Mouse (Mus musculus) kidney, embryonic 14.5 days (tissue): ENCODE measurements at regions not wholly inside any gene's neighbourhood (a gene's known extent, or its start where the extent isn't known, plus 50 kb on each side); places are given as distances from the start of the nearest gene placed in this dataset.

ENCODE experiments used
- ATAC-seq: fragments of 200-750 bp; cut with Nextera tagmentation; 2 replicates; pipeline ENCODE4 v1.8.0; 2017; ENCODE audit warnings: moderate number of reproducible peaks, mild to moderate bottlenecking, moderate TSS enrichment, moderate library complexity; ENCODE audit not compliant: low FRiP score, low TSS enrichment
- H3K27ac ChIP-seq: fragments of 300-500 bp; sonication (generic); 2 replicates; pipeline ENCODE4 v1.5.1; 2014; ENCODE audit warnings: low read depth, mild to moderate bottlenecking, low read length, moderate library complexity, mixed read lengths
- H3K27me3 ChIP-seq: fragments of 300-500 bp; sonication (generic); 2 replicates; pipeline ENCODE4 v1.6.1; 2014; ENCODE audit warnings: mild to moderate bottlenecking, low read length; ENCODE audit not compliant: control insufficient read depth, insufficient read depth
- H3K36me3 ChIP-seq: fragments of 300-500 bp; sonication (generic); 2 replicates; pipeline ENCODE4 v1.6.1; 2014; ENCODE audit warnings: low read length, mixed read lengths; ENCODE audit not compliant: control insufficient read depth, insufficient read depth
- H3K4me1 ChIP-seq: fragments of 300-500 bp; sonication (generic); 2 replicates; pipeline ENCODE4 v1.6.1; 2014; ENCODE audit warnings: low read length, mixed read lengths; ENCODE audit not compliant: control insufficient read depth, insufficient read depth
- H3K4me2 ChIP-seq: fragments of 300-500 bp; sonication (generic); replicated peaks from 2 replicates; pipeline ENCODE4 v1.6.1; 2014; ENCODE audit warnings: low read depth, mild to moderate bottlenecking, low read length
- H3K4me3 ChIP-seq: fragments of 300-500 bp; sonication (generic); 2 replicates; pipeline ENCODE4 v1.5.1; 2014; ENCODE audit warnings: mild to moderate bottlenecking, low read length
- H3K9ac ChIP-seq: fragments of 300-500 bp; sonication (generic); 2 replicates; pipeline ENCODE4 v1.6.1; 2014; ENCODE audit warnings: low read depth, mild to moderate bottlenecking, low read length, moderate library complexity
- H3K9me3 ChIP-seq: fragments of 300-500 bp; sonication (generic); 2 replicates; pipeline ENCODE4 v1.6.1; 2016; ENCODE audit warnings: low read length; ENCODE audit not compliant: control insufficient read depth
- WGBS: fragments of 180-500 bp; shearing (Covaris S2); extraction: QIAGEN DNeasy Blood & Tissue Kit; methylation state at CpG from one replicate; pipeline ENCODE4 v1.1.7; 2014; 5-methylcytosine and 5-hydroxymethylcytosine counted together

- Histone ChIP-seq H3K4me3 (no peak overlapping the region), H3K4me2 (no peak overlapping the region), H3K9ac (no peak overlapping the region), H3K27ac (no peak overlapping the region), H3K27me3 (no peaks in the 10 kb centered on the region), H3K36me3 (no peaks in the 10 kb centered on the region), H3K4me1 (no peaks in the 10 kb centered on the region), H3K9me3 (no peaks in the 10 kb centered on the region)
- no peak for ATAC-seq
- 100% methylated on average over 1 of the region's 1 CpGs for WGBS
Observed at GRCm38 (mm10) chr2:101139931-101140330, 484.6 kb upstream of the Rag2 start.

DNA sequence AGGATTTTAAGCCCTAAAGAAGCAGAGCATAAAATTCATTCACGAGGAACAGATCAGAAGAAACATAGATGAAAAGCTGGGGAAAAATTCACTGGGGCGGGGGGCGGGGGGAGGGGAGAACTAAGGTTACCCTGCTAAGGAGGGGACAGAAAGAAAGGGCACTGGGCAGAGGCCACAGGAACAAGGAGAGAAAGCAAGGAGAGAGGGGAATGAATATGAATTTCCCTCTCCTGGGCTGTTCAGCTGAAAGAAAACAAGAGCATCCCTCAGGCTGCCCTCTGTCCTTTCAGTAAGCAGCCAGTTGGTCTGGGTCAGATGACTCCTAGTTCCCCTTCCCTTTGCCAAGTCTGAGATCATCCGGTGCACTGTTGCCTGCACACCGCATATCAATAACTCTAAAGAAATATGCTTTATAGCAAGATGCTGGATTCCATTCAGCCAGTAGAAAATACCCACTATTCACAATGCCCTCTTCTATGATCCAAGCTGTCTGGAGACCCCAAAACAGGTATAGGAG lies 467.7 kb upstream of the Rag2 start:
- H3K36me3 ChIP-seq: no peaks in the 10 kb centered on the region
- 67% methylated on average over 5 of the region's 5 CpGs for WGBS
- ATAC-seq: no peak
- no peak overlapping the region for H3K9ac ChIP-seq
- H3K4me1 ChIP-seq: no peaks in the 10 kb centered on the region
- no peaks in the 10 kb centered on the region for H3K27me3 ChIP-seq
- no peak overlapping the region for H3K27ac ChIP-seq
- no peak overlapping the region for H3K4me2 ChIP-seq
- H3K9me3 ChIP-seq: no peaks in the 10 kb centered on the region
- H3K4me3 ChIP-seq: no peak overlapping the region

- Histone ChIP-seq H3K4me2 (no peak overlapping the region), H3K27ac (no peak overlapping the region), H3K36me3 (no peaks in the 10 kb centered on the region), H3K27me3 (no peaks in the 10 kb centered on the region), H3K9me3 (no peaks in the 10 kb centered on the region), H3K4me1 (no peaks in the 10 kb centered on the region), H3K4me3 (no peak overlapping the region), H3K9ac (no peak overlapping the region)
- 13% methylated on average over 4 of the region's 4 CpGs for WGBS
- no peak for ATAC-seq
Observed at GRCm38 (mm10) chr2:101159276-101159675, 465.2 kb upstream of the Rag2 start.

- H3K4me3 ChIP-seq: no peak overlapping the region
- no peaks in the 10 kb centered on the region for H3K9me3 ChIP-seq
- no peaks in the 10 kb centered on the region for H3K4me1 ChIP-seq
- 81% methylated on average over 6 of the region's 6 CpGs for WGBS
- H3K36me3 ChIP-seq: no peaks in the 10 kb centered on the region
- ATAC-seq: no peak
- H3K27ac ChIP-seq: no peak overlapping the region
- H3K4me2 ChIP-seq: no peak overlapping the region
- no peaks in the 10 kb centered on the region for H3K27me3 ChIP-seq
- no peak overlapping the region for H3K9ac ChIP-seq
Observed at GRCm38 (mm10) chr2:101165942-101166341, 458.6 kb upstream of the Rag2 start.

DNA sequence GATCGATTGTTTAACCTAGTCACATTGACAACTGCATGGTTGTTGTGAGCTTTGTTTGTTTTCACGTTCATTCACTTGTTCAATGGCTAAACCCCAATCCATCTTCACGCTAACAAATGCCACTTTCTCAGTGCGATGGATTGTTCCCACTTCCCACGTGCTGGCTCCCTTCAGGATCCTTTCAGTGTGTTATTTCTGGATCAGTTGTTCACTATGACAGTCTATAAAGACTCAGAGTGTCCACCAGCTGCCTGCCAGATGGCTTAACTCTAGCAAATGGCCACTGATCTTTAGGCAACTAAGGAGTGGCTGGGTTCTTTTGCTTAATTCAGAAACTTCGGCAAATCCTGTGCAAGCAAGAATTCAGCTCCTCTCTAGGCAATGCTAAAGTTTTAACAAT lies 451.7 kb upstream of the Rag2 start:
- Histone ChIP-seq H3K27ac (no peak overlapping the region), H3K9me3 (no peaks in the 10 kb centered on the region), H3K4me3 (no peak overlapping the region), H3K36me3 (no peaks in the 10 kb centered on the region), H3K27me3 (no peaks in the 10 kb centered on the region), H3K9ac (no peak overlapping the region), H3K4me2 (no peak overlapping the region), H3K4me1 (no peaks in the 10 kb centered on the region)
- ATAC-seq: peak; percentile 75; the same call in 1 of the 2 replicates
- 20% methylated on average over 6 of the region's 6 CpGs for WGBS

DNA sequence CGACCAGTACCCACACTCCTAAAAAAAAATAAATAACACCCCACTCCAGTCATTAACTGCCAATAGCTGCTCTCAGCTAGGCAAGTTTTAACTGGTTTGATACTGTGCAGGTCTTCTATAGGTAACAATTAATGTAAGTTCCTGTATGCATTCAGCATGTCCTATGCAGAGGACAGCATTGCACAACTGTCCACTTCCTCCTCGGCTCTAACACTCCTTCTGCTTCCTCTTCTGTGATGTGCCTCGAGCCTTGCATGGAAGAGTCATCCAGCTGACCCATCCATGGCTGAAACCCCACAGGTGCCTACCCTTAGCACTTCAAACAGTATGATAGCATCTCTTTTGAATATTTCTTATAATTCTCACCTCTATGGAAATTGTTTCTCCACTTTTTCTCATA lies 449.4 kb upstream of the Rag2 start:
- WGBS: 87% methylated on average over 3 of the region's 3 CpGs

DNA sequence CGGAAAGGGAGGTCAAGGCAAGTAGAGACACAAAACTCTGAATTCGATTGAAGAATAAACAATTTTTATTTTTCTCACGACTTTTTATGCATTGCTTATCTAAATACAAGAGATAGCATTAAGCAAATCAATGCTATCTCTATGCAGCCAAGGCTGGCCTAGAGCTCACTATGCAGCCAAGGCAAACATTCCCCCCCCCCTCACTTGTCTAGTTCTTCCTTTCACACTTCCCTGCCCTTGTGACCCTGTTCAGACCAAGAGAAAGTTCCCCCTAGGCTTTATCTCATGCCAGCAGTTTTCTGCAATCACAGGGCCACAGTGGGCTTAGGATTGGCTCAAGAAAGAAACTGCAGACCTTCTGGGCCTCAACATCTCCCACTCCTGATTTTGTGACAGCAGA lies 417.9 kb upstream of the Rag2 start:
- no peak overlapping the region for H3K9ac ChIP-seq
- H3K4me3 ChIP-seq: no peak overlapping the region
- H3K27ac ChIP-seq: no peak overlapping the region
- no peak for ATAC-seq
- 70% methylated on average over 3 of the region's 3 CpGs for WGBS
- no peaks in the 10 kb centered on the region for H3K27me3 ChIP-seq
- no peaks in the 10 kb centered on the region for H3K9me3 ChIP-seq
- no peaks in the 10 kb centered on the region for H3K4me1 ChIP-seq
- no peaks in the 10 kb centered on the region for H3K36me3 ChIP-seq
- H3K4me2 ChIP-seq: no peak overlapping the region

More for the DNA sequence above, 449.4 kb upstream of the Rag2 start:
- Histone ChIP-seq H3K9ac (no peak overlapping the region), H3K27ac (no peak overlapping the region), H3K36me3 (no peaks in the 10 kb centered on the region), H3K4me2 (no peak overlapping the region), H3K4me1 (no peaks in the 10 kb centered on the region), H3K9me3 (no peaks in the 10 kb centered on the region), H3K4me3 (no peak overlapping the region), H3K27me3 (no peaks in the 10 kb centered on the region)
- ATAC-seq: no peak

GRCm38 (mm10) chr2:101209136-101209535 lies 415.4 kb upstream of the Rag2 start:
- Histone ChIP-seq H3K9me3 (no peaks in the 10 kb centered on the region), H3K27me3 (no peaks in the 10 kb centered on the region), H3K4me2 (no peak overlapping the region), H3K9ac (no peak overlapping the region), H3K4me1 (no peaks in the 10 kb centered on the region), H3K4me3 (no peak overlapping the region), H3K27ac (no peak overlapping the region), H3K36me3 (no peaks in the 10 kb centered on the region)
- WGBS: 90% methylated on average over 4 of the region's 4 CpGs
- no peak for ATAC-seq

GRCm38 (mm10) chr2:101220759-101221158 lies 403.8 kb upstream of the Rag2 start:
- no peak overlapping the region for H3K4me2 ChIP-seq
- ATAC-seq: no peak
- no peak overlapping the region for H3K9ac ChIP-seq
- H3K27ac ChIP-seq: no peak overlapping the region
- H3K27me3 ChIP-seq: no peaks in the 10 kb centered on the region
- no peaks in the 10 kb centered on the region for H3K36me3 ChIP-seq
- H3K9me3 ChIP-seq: no peaks in the 10 kb centered on the region
- no peaks in the 10 kb centered on the region for H3K4me1 ChIP-seq
- no peak overlapping the region for H3K4me3 ChIP-seq

DNA sequence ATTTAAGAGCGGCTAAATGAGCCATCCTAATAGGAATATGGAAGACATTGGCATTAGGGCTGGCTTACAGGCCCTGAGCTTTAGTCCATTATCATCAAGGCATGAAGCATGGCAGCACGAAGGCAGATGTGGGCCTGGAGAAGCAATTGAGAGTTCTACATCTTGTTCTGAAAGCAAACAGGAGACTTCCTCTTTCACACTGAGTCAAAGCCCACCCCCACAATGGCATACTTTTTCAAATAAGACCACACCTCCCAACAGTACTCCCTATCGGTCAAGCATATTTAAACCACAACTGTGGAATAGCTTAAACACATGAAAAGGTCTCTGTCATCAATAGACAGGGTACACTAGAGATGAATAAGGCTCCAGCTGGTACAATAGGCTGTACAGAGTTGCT lies 381.5 kb upstream of the Rag2 start:
- ATAC-seq: no peak
- 88% methylated on average over 3 of the region's 3 CpGs for WGBS
- H3K27me3 ChIP-seq: no peaks in the 10 kb centered on the region
- H3K9ac ChIP-seq: no peak overlapping the region
- H3K4me2 ChIP-seq: no peak overlapping the region
- H3K4me1 ChIP-seq: no peaks in the 10 kb centered on the region
- H3K9me3 ChIP-seq: no peaks in the 10 kb centered on the region
- no peak overlapping the region for H3K4me3 ChIP-seq
- no peak overlapping the region for H3K27ac ChIP-seq
- no peaks in the 10 kb centered on the region for H3K36me3 ChIP-seq
